Mouse (Mus musculus) G1E (cell line): Measurements from ENCODE around the gene Fgfr2.

ENCODE experiments used
- CTCF ChIP-seq: IDR thresholded peaks from 2 replicates; pipeline ENCODE4 v1.5.1; 2012; ENCODE audit warnings: low read depth, low read length, inconsistent platforms, mixed read lengths
- GATA1 ChIP-seq: IDR thresholded peaks from 2 replicates; pipeline ENCODE4 v1.6.1; 2012; ENCODE audit warnings: borderline replicate concordance, low read length, inconsistent platforms, mixed read lengths
- GATA2 ChIP-seq: IDR thresholded peaks from 2 replicates; pipeline ENCODE4 v1.6.1; 2012; ENCODE audit warnings: low read depth, low read length, inconsistent platforms, borderline replicate concordance
- POLR2AphosphoS5 ChIP-seq: IDR thresholded peaks from 2 replicates; pipeline ENCODE4 v1.6.1; 2012; ENCODE audit warnings: low read depth, low read length, inconsistent platforms; ENCODE audit not compliant: insufficient replicate concordance
- TAL1 ChIP-seq: conservative IDR thresholded peaks from 2 replicates; pipeline ENCODE4 v1.6.1; 2012; ENCODE audit warnings: low read depth, low read length, inconsistent platforms, mixed read lengths

GRCm38 (mm10) chr7:132692719-132693118 lies 430.4 kb downstream of the Fgfr2 start:
- TF ChIP-seq CTCF = no peak
- no peak for TF ChIP-seq GATA2
- no peak for TF ChIP-seq GATA1
- no peak for TF ChIP-seq TAL1
- no peak for TF ChIP-seq POLR2AphosphoS5
